Mouse (Mus musculus) layer of hippocampus, postnatal 25 days (tissue): Measurements from ENCODE around the gene Slc17a7. TPM values are rescaled to one million over a fixed set of nuclear protein-coding genes. Genes with fewer than 3 reads are reported as not detected.
"Not testable (repeated sequence)": the region's sequence is repeated elsewhere in the genome, so short reads cannot be mapped to it uniquely, and the experiment has no call there.

Experiments
- DNase-seq, 2 experiments: peaks; one replicate each; pipeline ENCODE4 v3.0.0; 2022; ENCODE audit warnings: mixed read lengths in 2 of 2, low spot score in 1 of 2; ENCODE audit errors: extremely low spot score in 1 of 2
- total RNA-seq, 2 experiments: library from RNA; stranded (reverse); gene quantifications; 2 replicates each; pipeline ENCODE4 v1.2.3; 2021

Gene Slc17a7
- total RNA-seq, 2 experiments from 2014 or later, result 1,494 to 1,551 TPM

GRCm38 (mm10) chr7:45131850-45132249 is 31.9 kb upstream of the Slc17a7 start:
- no peak for DNase-seq

GRCm38 (mm10) chr7:45133446-45134159 is 30.1 kb upstream of the Slc17a7 start:
- DNase-seq, result no peak

GRCm38 (mm10) chr7:45134544-45135026 is 29.2 kb upstream of the Slc17a7 start:
- DNase-seq, result no peak

GRCm38 (mm10) chr7:45135370-45135769 is 28.4 kb upstream of the Slc17a7 start:
- DNase-seq, result no peak

- DNase-seq, result peak; percentile 77 to 91
These were observed 27.7 kb upstream of the Slc17a7 start, which contains the start of the genes Gm45713 and Flt3l for GRCm38 (mm10) chr7:45135993-45136567. Gene Gm45713, minus strand, starts transcription at chr7:45136231. Gene Flt3l, minus strand, starts transcription at chr7:45136432.

GRCm38 (mm10) chr7:45137171-45138006 is 26.4 kb upstream of the Slc17a7 start:
- DNase-seq, result no peak

GRCm38 (mm10) chr7:45138403-45138802 is 25.3 kb upstream of the Slc17a7 start:
- no peak for DNase-seq

- DNase-seq, result no peak
These were observed 23.6 kb upstream of the Slc17a7 start for GRCm38 (mm10) chr7:45139904-45140723.

- DNase-seq, result no peak
These were observed 22.4 kb upstream of the Slc17a7 start for GRCm38 (mm10) chr7:45141319-45141718.

GRCm38 (mm10) chr7:45141914-45142313 is 21.8 kb upstream of the Slc17a7 start:
- no peak for DNase-seq

- no peak for DNase-seq
These were observed 19.2 kb upstream of the Slc17a7 start for GRCm38 (mm10) chr7:45144368-45145174.

- DNase-seq, result no peak
These were observed 18.3 kb upstream of the Slc17a7 start for GRCm38 (mm10) chr7:45145460-45145859.

- DNase-seq, result no peak
These were observed 16.5 kb upstream of the Slc17a7 start for GRCm38 (mm10) chr7:45147267-45147666.

- DNase-seq, result no peak
These were observed 15.8 kb upstream of the Slc17a7 start for GRCm38 (mm10) chr7:45147899-45148298.

- no peak for DNase-seq
These were observed 15.1 kb upstream of the Slc17a7 start for GRCm38 (mm10) chr7:45148534-45149098.

- no peak for DNase-seq
These were observed 14.2 kb upstream of the Slc17a7 start for GRCm38 (mm10) chr7:45149545-45149944.

GRCm38 (mm10) chr7:45150321-45150720 is 13.4 kb upstream of the Slc17a7 start:
- DNase-seq, result no peak

GRCm38 (mm10) chr7:45151303-45151702 is 12.4 kb upstream of the Slc17a7 start:
- no peak for DNase-seq

- not testable (repeated sequence) for DNase-seq
These were observed 10.7 kb upstream of the Slc17a7 start for GRCm38 (mm10) chr7:45153052-45153451.
